18 mouse cellular contexts compared by ENCODE assay signal in genomic region chr2:131753436-131753835, GRCm38 (mm10).
DNase-seq lines count a peak whose midpoint lies in the region; ATAC-seq lines count a peak whose summit lies in the region.
"Had no signal": no experiment of that assay in that cellular context is flagged by ENCODE, and none has a peak within 500 bp of the region (broad histone marks: within the 10 kb centered on the region; RNA-seq: fewer than 3 reads in every experiment).

No protein-coding gene starts in this region.

- DNase-seq in R1 (ENCODE audit: low read depth, low spot score) (peak; percentile 18), ZHBTc4 (ENCODE audit: low read depth, low spot score) (peak; percentile 8)
- peak; percentile 75 for DNase-seq in retina, postnatal 1 day
- DNase-seq: adrenal gland, adult 2 months; adrenal gland, postnatal 10 days; adrenal gland, postnatal 25 days; cerebellum, adult 11-12 months; cerebellum, adult 2 months; cerebellum, adult 9-10 months; cerebellum, postnatal 10 days; cerebellum, postnatal 25 days; forebrain, postnatal 0 days had no signal

- no peaks in the 10 kb centered on the region for H3K36me3 ChIP-seq in kidney, embryonic 15.5 days
- H3K36me3 ChIP-seq: embryonic facial prominence, embryonic 10.5 days; embryonic facial prominence, embryonic 12.5 days; forebrain, embryonic 15.5 days had no signal

- peaks cover 6% of the 10 kb centered on the region; the same call in 1 of the 2 replicates for H3K27me3 ChIP-seq in kidney, embryonic 15.5 days
- H3K27me3 ChIP-seq: embryonic facial prominence, embryonic 12.5 days; forebrain, embryonic 13.5 days; forebrain, embryonic 15.5 days had no signal

- WGBS in kidney, embryonic 15.5 days: 44% methylated on average over 2 of the region's 2 CpGs

- no peak overlapping the region for H3K27ac ChIP-seq in kidney, embryonic 15.5 days
- H3K27ac ChIP-seq: embryonic facial prominence, embryonic 10.5 days; embryonic facial prominence, embryonic 12.5 days; forebrain, embryonic 13.5 days; forebrain, embryonic 15.5 days had no signal

- no peak overlapping the region for H3K4me3 ChIP-seq in kidney, embryonic 15.5 days (replicated peaks)
- H3K4me3 ChIP-seq: embryonic facial prominence, embryonic 10.5 days; embryonic facial prominence, embryonic 12.5 days; forebrain, embryonic 13.5 days; forebrain, embryonic 15.5 days had no signal

- H3K4me2 ChIP-seq in kidney, embryonic 15.5 days: no peak overlapping the region
- H3K4me2 ChIP-seq: embryonic facial prominence, embryonic 12.5 days; forebrain, embryonic 13.5 days; forebrain, embryonic 15.5 days had no signal

- peaks cover 16% of the 10 kb centered on the region for H3K4me1 ChIP-seq in kidney, embryonic 15.5 days
- H3K4me1 ChIP-seq: embryonic facial prominence, embryonic 12.5 days; forebrain, embryonic 13.5 days; forebrain, embryonic 15.5 days had no signal

- H3K9me3 ChIP-seq in kidney, embryonic 15.5 days (replicated peaks): no peaks in the 10 kb centered on the region
- H3K9me3 ChIP-seq: embryonic facial prominence, embryonic 10.5 days; embryonic facial prominence, embryonic 12.5 days; forebrain, embryonic 13.5 days; forebrain, embryonic 15.5 days had no signal

- no peak overlapping the region for H3K9ac ChIP-seq in kidney, embryonic 15.5 days
- H3K9ac ChIP-seq: embryonic facial prominence, embryonic 12.5 days; forebrain, embryonic 13.5 days; forebrain, embryonic 15.5 days; forebrain, postnatal 0 days had no signal

- no peak for ATAC-seq in kidney, embryonic 15.5 days (replicated peaks; ENCODE audit: low FRiP score)
- ATAC-seq in cerebellum, adult (ENCODE audit: insufficient number of reproducible peaks, low FRiP score, low TSS enrichment): no peak
- ATAC-seq: forebrain, embryonic 13.5 days; forebrain, embryonic 15.5 days; forebrain, postnatal 0 days had no signal

Comparison
In these comparisons a context has a peak if more than half of its experiments do, and no peak if none do; other contexts are left out.
1. DNase-seq: peak in every context shown above with its lines; median percentile 75 in retina, postnatal 1 day; 18 in R1; 8 in ZHBTc4.